16 mouse cellular contexts compared by ENCODE assay signal in genomic region chr13:5433652-5434051, GRCm38 (mm10).
DNase-seq lines count a peak whose midpoint lies in the region.
"Had no signal": no experiment of that assay in that cellular context is flagged by ENCODE, and none has a peak within 500 bp of the region (broad histone marks: within the 10 kb centered on the region; RNA-seq: fewer than 3 reads in every experiment).

No protein-coding gene starts in this region.

- peaks cover 4% of the 10 kb centered on the region; the same call in 1 of the 2 replicates for H3K4me1 ChIP-seq in embryonic facial prominence, embryonic 10.5 days
- H3K4me1 ChIP-seq: hindbrain, embryonic 15.5 days had no signal

- no peak overlapping the region for H3K27ac ChIP-seq in embryonic facial prominence, embryonic 10.5 days (replicated peaks)
- H3K27ac ChIP-seq: hindbrain, embryonic 15.5 days; left cerebral cortex, adult 2 months had no signal

- H3K4me3 ChIP-seq in embryonic facial prominence, embryonic 10.5 days, result no peak overlapping the region
- H3K4me3 ChIP-seq: hindbrain, embryonic 15.5 days; left cerebral cortex, adult 2 months had no signal

- WGBS in embryonic facial prominence, embryonic 10.5 days, result 32% methylated on average over 1 of the region's 1 CpGs

- no peaks in the 10 kb centered on the region for H3K27me3 ChIP-seq in embryonic facial prominence, embryonic 10.5 days (replicated peaks; ENCODE audit: low read depth, poor library complexity, severe bottlenecking)
- H3K27me3 ChIP-seq: hindbrain, embryonic 15.5 days; Patski had no signal

- H3K36me3 ChIP-seq in embryonic facial prominence, embryonic 10.5 days (replicated peaks), result no peaks in the 10 kb centered on the region
- H3K36me3 ChIP-seq: hindbrain, embryonic 15.5 days had no signal

- DNase-seq in frontal cortex, adult 2 months (ENCODE audit: extremely low spot score in 1 of 2, low spot score in 1 of 2), result peak; percentile 14 to 16
- DNase-seq in frontal cortex, postnatal 14 days (ENCODE audit: low spot score in 2 of 2), result no peak
- DNase-seq in layer of hippocampus, adult 8-10 months (ENCODE audit: low spot score in 2 of 2), result peak; percentile 4 to 12
- no peak for DNase-seq in layer of hippocampus, postnatal 25 days (ENCODE audit: extremely low spot score in 1 of 2, low spot score in 1 of 2)
- DNase-seq in 416B (ENCODE audit: low read depth), result peak; percentile 11
- DNase-seq in embryonic facial prominence, embryonic 10.5 days (ENCODE audit: low spot score), result peak; percentile 12
- DNase-seq in lung, postnatal 4 days, result no peak
- DNase-seq in cerebellum, adult 11-12 months, result no peak
- DNase-seq: cerebellum, adult 11 months; kidney, adult 11 months; kidney, postnatal 36 days; lung, postnatal 14 days; midbrain, embryonic 14.5 days had no signal

- H3K9me3 ChIP-seq in embryonic facial prominence, embryonic 10.5 days, result peaks cover 3% of the 10 kb centered on the region; the same call in 1 of the 2 replicates
- H3K9me3 ChIP-seq: hindbrain, embryonic 15.5 days had no signal

Comparison
In these comparisons a context has a peak if more than half of its experiments do, and no peak if none do; other contexts are left out.
1. DNase-seq: peak in frontal cortex, adult 2 months (2 of 2), layer of hippocampus, adult 8-10 months (2 of 2), 416B (single experiment) and embryonic facial prominence, embryonic 10.5 days (single experiment); none in frontal cortex, postnatal 14 days (0 of 2), layer of hippocampus, postnatal 25 days (0 of 2), lung, postnatal 4 days (0 of 2) and cerebellum, adult 11-12 months (single experiment).